Mouse (Mus musculus): Measurements from ENCODE around the gene Ikbke.

GRCm38 (mm10) chr1:131284167-131284566, 4.8 kb upstream of the Ikbke start:
- TF ChIP-seq POLR2A (IDR thresholded peaks at IDR 0.05; ENCODE audit: borderline replicate concordance, insufficient read depth, low read length) (no peak), CTCF (IDR thresholded peaks at IDR 0.05; ENCODE audit: borderline replicate concordance, insufficient read depth, low read depth, low read length) (peak; percentile 26; the same call in 1 of the 2 replicates)
